Mouse (Mus musculus): ENCODE measurements around the gene Hmgb2.

Gene Hmgb2

DNA sequence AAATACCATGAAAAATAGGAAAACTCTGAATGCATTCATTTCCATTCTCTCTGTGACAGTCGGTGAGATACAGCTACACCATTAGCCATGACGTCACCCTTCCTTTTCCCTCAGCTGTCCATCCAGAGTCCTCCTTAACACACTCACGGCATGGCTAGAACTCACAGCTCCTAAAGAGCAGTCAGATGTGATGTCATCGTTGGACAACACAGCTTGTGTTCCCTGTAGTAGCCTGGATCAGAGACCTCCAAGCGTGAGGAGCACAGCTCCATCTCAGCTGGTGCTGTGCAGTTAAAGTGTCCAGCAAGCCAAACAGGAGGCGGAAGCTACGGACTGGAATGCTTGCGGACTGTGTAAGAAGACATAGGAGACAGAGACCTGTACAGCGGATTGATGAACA, 49.2 kb downstream of the Hmgb2 start:
- DNase-seq (ENCODE audit: low spot score): no peak

GRCm38 (mm10) chr8:57562741-57563140, 51.0 kb downstream of the Hmgb2 start:
- no peak for DNase-seq (ENCODE audit: low spot score)

DNA sequence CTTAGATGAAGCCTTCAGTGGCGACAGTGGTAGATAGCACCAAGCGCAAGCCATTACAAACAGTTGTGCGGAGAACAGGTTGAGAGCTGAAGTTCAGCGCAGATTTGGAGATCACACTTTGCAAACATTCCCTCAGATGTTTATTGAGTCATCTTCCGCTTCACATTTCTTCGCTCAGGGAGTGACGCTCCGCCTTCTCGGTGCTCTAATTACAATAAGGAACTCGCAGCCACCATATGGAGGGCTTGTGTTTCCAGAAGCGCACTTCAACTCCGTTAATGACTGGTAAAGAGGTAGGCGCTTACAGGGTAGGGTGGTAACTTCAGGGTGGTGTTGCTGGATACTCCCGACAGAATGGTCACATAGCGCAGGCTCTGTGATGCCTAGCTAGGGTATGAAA, 52.0 kb downstream of the Hmgb2 start:
- no peak for DNase-seq (ENCODE audit: low spot score)

DNA sequence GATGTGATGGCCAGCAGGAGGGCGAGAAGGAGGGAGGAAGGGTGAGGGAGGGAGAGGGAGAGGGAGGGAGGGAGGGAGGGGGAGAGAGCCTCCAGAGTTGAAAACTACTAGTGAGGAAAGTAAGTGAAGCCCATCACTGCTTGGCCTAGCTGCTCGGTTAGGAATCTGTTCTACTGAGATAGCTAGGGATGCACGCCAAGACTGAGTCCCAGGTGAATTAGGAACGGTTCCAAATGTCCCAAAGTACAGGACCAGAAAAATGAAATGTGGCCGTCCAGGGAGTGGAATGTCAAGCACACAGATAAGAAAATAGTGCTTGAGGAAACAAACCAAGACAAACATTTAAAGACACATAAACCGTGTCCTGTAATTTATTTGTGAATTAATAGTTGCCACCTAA, 53.3 kb downstream of the Hmgb2 start:
- no peak for DNase-seq (ENCODE audit: low spot score)
